Mouse (Mus musculus): ENCODE measurements around the gene Zfp185.
"Not testable (repeated sequence)": the region's sequence is repeated elsewhere in the genome, so short reads cannot be mapped to it uniquely, and the experiment has no call there.

The Zfp185 gene

DNA sequence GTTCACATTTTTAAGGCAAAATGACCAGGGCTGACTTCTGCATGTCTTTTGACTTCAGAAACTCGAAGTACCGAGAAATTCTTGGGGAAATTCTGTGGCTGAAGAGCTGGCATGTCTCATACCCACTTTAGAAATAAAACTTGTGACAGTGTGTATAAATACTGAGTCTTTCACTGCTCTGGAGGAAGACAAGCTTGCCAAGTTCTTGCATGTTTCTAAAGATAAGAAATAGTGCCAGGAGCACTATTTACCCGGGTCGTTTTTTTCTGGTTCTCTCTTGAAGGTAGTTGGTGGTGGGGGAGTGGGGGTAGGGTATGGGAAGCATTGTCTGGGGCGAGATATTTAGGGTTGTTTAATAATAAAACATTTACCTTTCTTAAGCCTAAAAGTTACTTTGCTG is 75.2 kb downstream of the Zfp185 start:
- DNase-seq (ENCODE audit: low spot score in 2 of 2): no peak

- peak; percentile 73 to 79 for DNase-seq (ENCODE audit: low spot score in 2 of 2)
Measured at GRCm38 (mm10) chrX:73063512-73064414, 76.6 kb downstream of the Zfp185 start.

GRCm38 (mm10) chrX:73064415-73064793 is 77.3 kb downstream of the Zfp185 start, which contains the start of gene Pnma3:
Pnma3 (plus strand) TSS chrX:73064787.
- DNase-seq (ENCODE audit: low spot score in 2 of 2): peak in 1 of 2 experiments; percentile 27

DNA sequence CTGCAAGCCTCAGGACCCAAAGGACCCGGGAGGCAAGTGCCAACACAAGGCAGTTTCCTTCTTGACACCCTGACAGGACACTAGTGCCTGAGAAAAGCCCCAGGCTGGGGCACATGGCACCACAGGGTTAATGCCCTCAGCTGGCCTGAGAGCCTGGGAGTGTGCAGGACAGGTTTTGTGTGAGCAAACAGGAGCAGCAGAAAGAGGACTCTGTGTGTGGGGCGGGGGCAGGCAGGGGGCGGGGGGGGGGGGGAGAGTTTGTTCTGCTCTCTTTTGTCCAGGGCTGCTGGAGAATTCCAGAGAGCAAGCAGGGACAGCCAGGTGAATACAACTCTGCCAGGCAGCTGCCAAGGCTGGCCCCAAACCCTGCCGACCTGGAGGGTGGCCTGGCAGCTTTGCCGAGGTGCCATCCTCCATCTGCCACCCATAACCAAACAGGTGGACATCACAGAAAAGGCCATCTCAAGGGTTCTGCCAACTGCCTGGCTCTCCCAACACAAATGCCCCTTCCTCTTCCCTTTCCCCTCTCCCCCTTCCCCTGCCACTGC is 79.7 kb downstream of the Zfp185 start:
- DNase-seq (ENCODE audit: low spot score in 2 of 2): not testable (repeated sequence)

Data from right cerebral cortex, postnatal 10 days (tissue).